Mouse (Mus musculus) stomach, postnatal 0 days (tissue): ENCODE measurements at regions not wholly inside any gene's neighbourhood (a gene's known extent, or its start where the extent isn't known, plus 50 kb on each side); places are given as distances from the start of the nearest gene placed in this dataset.
A peak's percentile ranks its signal among the peaks of the same experiment; 100 is the strongest.
"Not testable (repeated sequence)": the region's sequence is repeated elsewhere in the genome, so short reads cannot be mapped to it uniquely, and the experiment has no call there.

ENCODE experiments used
- ATAC-seq: fragments of 200-750 bp; cut with Nextera tagmentation; 2 replicates; pipeline ENCODE4 v1.8.0; 2017; ENCODE audit not compliant: low FRiP score, low TSS enrichment
- DNase-seq: peaks from one replicate; pipeline ENCODE4 v3.0.0-alpha.2; 2016; ENCODE audit warnings: low spot score
- H3K27ac ChIP-seq: fragments of 300-500 bp; sonication (generic); replicated peaks from 2 replicates; pipeline ENCODE4 v1.5.1; 2014; ENCODE audit warnings: mild to moderate bottlenecking, control low read depth
- H3K27me3 ChIP-seq: fragments of 300-500 bp; sonication (generic); 2 replicates; pipeline ENCODE4 v1.6.1; 2014; ENCODE audit warnings: low read length; ENCODE audit not compliant: control insufficient read depth, insufficient read depth
- H3K36me3 ChIP-seq: fragments of 300-500 bp; sonication (generic); 2 replicates; pipeline ENCODE4 v1.6.1; 2014; ENCODE audit warnings: low read length, mixed read lengths; ENCODE audit not compliant: control insufficient read depth, insufficient read depth
- H3K4me1 ChIP-seq: fragments of 300-500 bp; sonication (generic); replicated peaks from 2 replicates; pipeline ENCODE4 v1.6.1; 2014; ENCODE audit warnings: antibody characterized with exemption; ENCODE audit not compliant: control insufficient read depth, insufficient read depth
- H3K4me2 ChIP-seq: fragments of 300-500 bp; sonication (generic); replicated peaks from 2 replicates; pipeline ENCODE4 v1.6.1; 2014; ENCODE audit warnings: low read depth, mild to moderate bottlenecking, control low read depth, moderate library complexity
- H3K4me3 ChIP-seq: fragments of 300-500 bp; sonication (generic); 2 replicates; pipeline ENCODE4 v1.5.1; 2014; ENCODE audit warnings: low read depth, low read length, control low read depth
- H3K9ac ChIP-seq: fragments of 300-500 bp; sonication (generic); 2 replicates; pipeline ENCODE4 v1.6.1; 2014; ENCODE audit warnings: mild to moderate bottlenecking, low read length, control low read depth, mixed read lengths
- H3K9me3 ChIP-seq: fragments of 300-500 bp; sonication (generic); 2 replicates; pipeline ENCODE4 v1.6.1; 2016; ENCODE audit warnings: low read length; ENCODE audit not compliant: control insufficient read depth
- CTCF ChIP-seq: IDR thresholded peaks from 2 replicates; pipeline ENCODE4 v1.5.1; 2016; ENCODE audit warnings: antibody characterized with exemption, low read depth, mild to moderate bottlenecking, moderate library complexity
- EP300 ChIP-seq: optimal IDR thresholded peaks from 2 replicates; pipeline ENCODE3; 2016; ENCODE audit warnings: antibody characterized with exemption
- WGBS: fragments of 180-500 bp; shearing (Covaris S2); extraction: QIAGEN DNeasy Blood & Tissue Kit; methylation state at CpG from one replicate; pipeline ENCODE4 v1.1.7; 2014; 5-methylcytosine and 5-hydroxymethylcytosine counted together

- no peak for DNase-seq
- TF ChIP-seq CTCF, result no peak
- no peak for TF ChIP-seq EP300
- no peak overlapping the region for H3K4me2 ChIP-seq
Measured at GRCm38 (mm10) chr1:137223052-137223451, 262.8 kb upstream of the Nr5a2 start.

DNA sequence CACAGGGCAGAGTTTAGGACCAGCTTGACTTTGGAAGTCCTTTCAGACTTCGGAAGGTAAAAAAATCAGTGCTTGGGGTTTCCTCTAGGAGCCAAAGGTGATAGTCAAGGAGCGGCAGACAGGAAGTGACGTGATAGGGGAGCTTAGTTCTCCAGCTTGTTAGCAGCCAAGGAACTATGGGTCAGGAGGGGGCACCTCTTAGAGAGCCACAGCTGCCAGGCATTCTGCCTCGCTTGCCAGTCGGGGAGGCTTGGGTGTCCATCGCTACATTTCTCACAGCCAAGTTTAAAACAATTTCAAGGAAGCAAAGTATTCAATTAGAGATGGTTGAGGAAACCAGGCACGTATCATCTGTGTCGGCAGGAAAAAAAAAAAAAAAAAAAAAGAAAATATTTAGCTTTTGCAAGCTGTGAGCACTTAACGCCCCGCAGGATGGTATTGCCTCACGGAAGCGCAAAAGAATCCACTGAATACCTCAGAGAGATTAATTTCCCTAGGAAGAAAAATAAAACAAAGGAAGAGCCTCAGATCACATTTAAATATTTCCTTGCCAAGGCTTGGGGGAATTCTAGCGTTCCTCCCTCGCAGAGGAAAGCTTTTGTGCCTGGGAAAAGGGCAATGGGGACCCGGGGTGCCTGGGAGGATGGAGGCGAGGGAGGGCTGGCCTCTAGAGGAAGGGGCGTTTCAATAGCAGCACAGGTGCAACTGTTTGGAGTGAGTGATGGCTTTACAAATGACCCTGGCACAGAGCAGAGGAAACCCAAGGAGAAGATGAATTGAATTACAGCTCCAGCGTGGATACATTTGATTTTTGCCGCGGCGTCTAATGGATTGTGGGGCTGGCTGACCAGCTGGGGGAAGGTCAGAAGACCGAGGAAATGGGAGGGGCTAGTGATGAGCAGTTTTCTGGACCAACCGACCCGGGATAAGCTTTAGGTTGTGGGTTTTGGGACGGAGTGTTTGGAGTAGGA lies 261.1 kb upstream of the Nr5a2 start:
- Histone ChIP-seq H3K27me3 (no peaks in the 10 kb centered on the region), H3K4me3 (peak overlapping the region; percentile 2; the same call in 1 of the 2 replicates), H3K4me1 (no peaks in the 10 kb centered on the region), H3K9ac (no peak overlapping the region), H3K27ac (no peak overlapping the region), H3K9me3 (no peaks in the 10 kb centered on the region), H3K4me2 (peak overlapping the region; percentile 49), H3K36me3 (no peaks in the 10 kb centered on the region)
- no peak for ATAC-seq
- 9% methylated on average over 25 of the region's 25 CpGs for WGBS
- DNase-seq, result no peak
- no peak for TF ChIP-seq CTCF
- no peak for TF ChIP-seq EP300

More at GRCm38 (mm10) chr1:137223052-137223451, 262.8 kb upstream of the Nr5a2 start:
- Histone ChIP-seq H3K9me3 (no peaks in the 10 kb centered on the region), H3K4me1 (no peaks in the 10 kb centered on the region), H3K36me3 (no peaks in the 10 kb centered on the region), H3K9ac (no peak overlapping the region), H3K4me3 (no peak overlapping the region), H3K27me3 (no peaks in the 10 kb centered on the region), H3K27ac (no peak overlapping the region)
- no peak for ATAC-seq
- WGBS, result 67% methylated on average over 10 of the region's 10 CpGs

DNA sequence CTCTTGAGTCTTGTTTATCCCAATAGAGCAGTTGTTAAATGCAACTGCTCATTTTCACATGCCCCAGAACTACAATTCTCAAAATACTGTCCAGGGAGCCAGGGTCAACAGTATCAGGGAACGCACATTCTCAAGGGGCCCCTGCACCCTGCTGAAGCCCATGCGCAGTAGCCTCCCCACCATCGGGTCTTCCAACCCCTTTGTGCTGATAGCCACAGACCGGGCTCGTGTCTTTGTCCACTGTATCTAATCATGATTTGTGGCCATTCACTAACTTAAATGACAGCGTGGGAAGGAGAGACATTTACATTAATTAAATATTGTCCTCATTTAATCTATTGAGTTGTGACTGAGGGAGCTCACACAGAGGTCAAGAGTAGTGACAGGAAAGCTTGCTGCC lies 260.0 kb upstream of the Nr5a2 start:
- Histone ChIP-seq H3K4me2 (no peak overlapping the region), H3K9ac (no peak overlapping the region), H3K4me1 (no peaks in the 10 kb centered on the region), H3K27ac (no peak overlapping the region), H3K27me3 (no peaks in the 10 kb centered on the region), H3K9me3 (no peaks in the 10 kb centered on the region), H3K36me3 (no peaks in the 10 kb centered on the region), H3K4me3 (no peak overlapping the region)
- ATAC-seq (no peak), DNase-seq (no peak)
- no peak for TF ChIP-seq EP300
- TF ChIP-seq CTCF, result no peak
- 69% methylated on average over 6 of the region's 6 CpGs for WGBS

GRCm38 (mm10) chr1:137218611-137219010 lies 258.4 kb upstream of the Nr5a2 start:
- no peak overlapping the region for H3K4me3 ChIP-seq
- no peak overlapping the region for H3K9ac ChIP-seq
- ATAC-seq (no peak), DNase-seq (no peak)
- H3K27me3 ChIP-seq, result no peaks in the 10 kb centered on the region
- WGBS, result 69% methylated on average over 11 of the region's 11 CpGs
- H3K36me3 ChIP-seq, result no peaks in the 10 kb centered on the region
- no peak for TF ChIP-seq CTCF
- TF ChIP-seq EP300, result no peak
- no peak overlapping the region for H3K27ac ChIP-seq
- no peaks in the 10 kb centered on the region for H3K4me1 ChIP-seq
- no peak overlapping the region for H3K4me2 ChIP-seq
- H3K9me3 ChIP-seq, result no peaks in the 10 kb centered on the region

DNA sequence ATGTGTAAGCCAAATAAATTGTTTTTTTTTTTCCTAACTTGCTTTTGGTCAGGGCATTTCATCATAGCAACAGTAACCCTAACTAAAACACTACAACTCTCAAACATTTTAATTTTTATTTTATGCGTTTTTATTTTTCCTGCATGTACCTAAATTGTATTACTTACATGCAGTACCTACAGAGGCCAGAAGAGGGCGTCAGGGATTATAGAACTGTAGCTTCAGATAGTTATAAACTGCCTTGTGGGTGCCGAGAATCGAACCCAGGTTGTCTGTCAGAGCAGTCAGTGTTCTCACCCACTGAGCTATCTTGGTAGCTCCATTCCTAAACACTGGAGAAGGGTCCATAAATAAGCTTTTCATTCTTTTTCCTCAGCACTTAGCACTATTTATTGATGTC lies 257.8 kb upstream of the Nr5a2 start:
- DNase-seq (no peak), ATAC-seq (no peak)
- Histone ChIP-seq H3K36me3 (no peaks in the 10 kb centered on the region), H3K27ac (no peak overlapping the region), H3K4me3 (no peak overlapping the region), H3K4me2 (no peak overlapping the region), H3K9ac (no peak overlapping the region), H3K4me1 (no peaks in the 10 kb centered on the region), H3K27me3 (no peaks in the 10 kb centered on the region), H3K9me3 (no peaks in the 10 kb centered on the region)
- peak; percentile 46 for TF ChIP-seq CTCF
- no peak for TF ChIP-seq EP300
- 65% methylated on average over 4 of the region's 4 CpGs for WGBS

GRCm38 (mm10) chr1:137217206-137217605 lies 257.0 kb upstream of the Nr5a2 start:
- Histone ChIP-seq H3K27me3 (no peaks in the 10 kb centered on the region), H3K4me2 (no peak overlapping the region), H3K4me1 (no peaks in the 10 kb centered on the region), H3K36me3 (no peaks in the 10 kb centered on the region), H3K4me3 (no peak overlapping the region), H3K9me3 (no peaks in the 10 kb centered on the region), H3K9ac (no peak overlapping the region), H3K27ac (no peak overlapping the region)
- no peak for ATAC-seq
- no peak for TF ChIP-seq CTCF
- no peak for TF ChIP-seq EP300
- no peak for DNase-seq
- 94% methylated on average over 5 of the region's 5 CpGs for WGBS

DNA sequence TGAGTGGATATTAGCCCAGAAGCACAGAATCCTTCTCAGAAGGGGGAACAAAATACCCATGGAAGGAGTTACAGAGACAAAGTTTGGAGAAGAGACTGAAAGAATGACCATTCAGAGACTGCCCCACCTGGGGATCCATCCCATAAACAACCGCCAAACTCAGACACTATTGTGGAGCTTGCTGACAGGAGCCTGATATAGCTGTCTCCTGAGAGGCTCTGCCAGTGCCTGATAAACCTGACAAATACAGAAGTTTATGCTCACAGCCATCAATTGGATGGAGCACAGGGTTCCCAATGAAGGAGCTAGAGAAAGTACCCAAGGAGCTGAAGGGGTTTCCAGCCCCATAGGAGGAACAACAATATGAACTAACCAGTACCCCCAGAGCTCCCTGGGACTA lies 254.1 kb upstream of the Nr5a2 start:
- not testable (repeated sequence) for H3K36me3 ChIP-seq, H3K27ac ChIP-seq, DNase-seq, ATAC-seq, H3K4me1 ChIP-seq, H3K9ac ChIP-seq, H3K9me3 ChIP-seq, H3K27me3 ChIP-seq, H3K4me3 ChIP-seq, H3K4me2 ChIP-seq
- 79% methylated on average over 1 of the region's 1 CpGs for WGBS
